Mouse (Mus musculus) liver, embryonic 14.5 days (tissue): ENCODE results near the gene Slc46a2. TPM values are rescaled to one million over a fixed set of nuclear protein-coding genes. Genes with fewer than 3 reads are reported as not detected.

Source experiments
- ATAC-seq: fragments of 200-750 bp; cut with Nextera tagmentation; 2 replicates; pipeline ENCODE4 v1.8.0; 2017; ENCODE audit warnings: moderate number of reproducible peaks, mild to moderate bottlenecking, moderate library complexity; ENCODE audit not compliant: insufficient read depth
- DNase-seq, 3 experiments: peaks; one replicate each; pipeline ENCODE4 v3.0.0-alpha.2; 2012 to 2013; ENCODE audit warnings: low read depth in 3 of 3, low spot score in 3 of 3
- H3K27ac ChIP-seq: fragments of 300-500 bp; sonication (generic); 2 replicates; pipeline ENCODE4 v1.5.1; 2014; ENCODE audit warnings: moderate library complexity, mild to moderate bottlenecking, control low read depth, inconsistent platforms
- H3K27me3 ChIP-seq: fragments of 300-500 bp; sonication (generic); 2 replicates; pipeline ENCODE4 v1.6.1; 2014; ENCODE audit warnings: mild to moderate bottlenecking, low read length, moderate library complexity; ENCODE audit not compliant: control insufficient read depth, insufficient read depth
- H3K36me3 ChIP-seq: fragments of 300-500 bp; sonication (generic); replicated peaks from 2 replicates; pipeline ENCODE4 v1.6.1; 2014; ENCODE audit warnings: low read depth; ENCODE audit not compliant: control insufficient read depth, insufficient read depth
- H3K4me1 ChIP-seq, 2 experiments: fragments of 200-500 bp in 1 of 2; fragments of 300-500 bp in 1 of 2; sonication (generic) in 1 of 2; replicated peaks; 2 replicates each; pipeline ENCODE4 v1.6.1; 2012 to 2014; ENCODE audit warnings: antibody characterized with exemption in 1 of 2, inconsistent platforms in 1 of 2, low read length in 1 of 2; ENCODE audit not compliant: control insufficient read depth in 2 of 2, insufficient read depth in 2 of 2
- H3K4me2 ChIP-seq: fragments of 300-500 bp; sonication (generic); 2 replicates; pipeline ENCODE4 v1.6.1; 2014; ENCODE audit warnings: low read depth, mild to moderate bottlenecking, control low read depth, moderate library complexity
- H3K4me3 ChIP-seq, 2 experiments: fragments of 200-500 bp in 1 of 2; fragments of 300-500 bp in 1 of 2; sonication (generic) in 1 of 2; 2 replicates each; pipeline ENCODE4 v1.5.1; 2012 to 2014; ENCODE audit warnings: low read depth in 2 of 2, low read length in 2 of 2, mild to moderate bottlenecking in 2 of 2, control low read depth in 1 of 2, inconsistent platforms in 1 of 2, moderate library complexity in 1 of 2; ENCODE audit not compliant: insufficient read depth in 1 of 2
- H3K9ac ChIP-seq: fragments of 300-500 bp; sonication (generic); replicated peaks from 2 replicates; pipeline ENCODE4 v1.6.1; 2014; ENCODE audit warnings: mild to moderate bottlenecking, control low read depth, moderate library complexity
- H3K9me3 ChIP-seq: fragments of 300-500 bp; sonication (generic); 2 replicates; pipeline ENCODE4 v1.6.1; 2016; ENCODE audit warnings: low read length, mixed read lengths; ENCODE audit not compliant: control insufficient read depth
- CTCF ChIP-seq: IDR thresholded peaks from 2 replicates; pipeline ENCODE4 v1.5.1; 2016; ENCODE audit warnings: antibody characterized with exemption, low read depth, control low read depth
- EP300 ChIP-seq: IDR thresholded peaks from 2 replicates; pipeline ENCODE4 v1.6.1; 2016; ENCODE audit warnings: antibody characterized with exemption, low read depth
- WGBS: fragments of 180-500 bp; shearing (Covaris S2); extraction: QIAGEN DNeasy Blood & Tissue Kit; methylation state at CpG from one replicate; pipeline ENCODE4 v1.1.7; 2014; ENCODE audit not compliant: insufficient replicate concordance; 5-methylcytosine and 5-hydroxymethylcytosine counted together
- polyA plus RNA-seq, 2 experiments: library from polyadenylated mRNA; depleted of rRNA in 1 of 2; stranded (reverse) in 1 of 2; unstranded in 1 of 2; fragments of >200 nt; fragmentation: Nextera tagmentation in 1 of 2; extraction: Ambion mirVana in 1 of 2; gene quantifications; 2 replicates each; pipeline versions ENCODE4 v1.2.1 to v1.2.3; 2012 to 2014

The Slc46a2 gene
- polyA plus RNA-seq, 2 experiments, result not detected

DNA sequence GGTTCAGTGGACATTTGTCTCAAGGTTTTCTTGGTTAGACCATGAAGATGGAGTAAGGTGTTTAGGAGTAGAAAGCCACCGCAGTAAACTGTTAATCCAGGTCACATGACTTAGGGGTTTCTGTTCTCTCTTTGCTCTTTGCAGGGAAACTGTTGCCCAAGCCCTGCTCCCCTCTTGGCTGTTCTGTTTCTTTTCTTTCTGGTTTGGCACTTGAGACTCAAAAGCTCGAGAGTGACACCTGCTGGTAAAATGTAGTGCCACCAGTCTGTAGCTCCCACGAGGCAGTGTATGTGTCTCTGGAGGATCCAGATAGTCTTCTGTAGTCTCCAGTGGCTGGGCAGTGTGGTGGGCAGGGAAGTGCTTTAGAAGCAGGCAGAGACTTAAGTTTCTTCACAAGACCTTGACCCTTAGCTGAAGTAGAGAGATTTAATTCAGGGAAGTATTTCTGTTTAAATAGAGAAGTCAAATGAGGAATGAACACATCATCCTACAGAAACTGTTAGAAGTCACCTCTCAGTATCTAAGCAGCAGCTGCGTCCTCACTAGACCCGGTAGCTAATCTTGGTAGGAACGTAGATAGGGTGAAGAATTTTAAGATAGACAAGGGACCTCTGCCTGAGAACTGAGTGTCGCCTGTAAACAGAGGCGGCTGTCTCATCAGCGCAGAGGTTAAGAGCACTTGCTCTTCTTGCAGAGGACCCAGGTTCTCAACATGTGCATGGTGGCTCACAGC is 43.8 kb downstream of the Slc46a2 start:
- Histone ChIP-seq H3K9ac (no peak overlapping the region), H3K27ac (no peak overlapping the region)
- DNase-seq, result peak; percentile 54 to 62 (median 57)

GRCm38 (mm10) chr4:59870433-59870832 is 44.4 kb downstream of the Slc46a2 start:
- H3K4me2 ChIP-seq, result no peak overlapping the region
- 73% methylated on average over 6 of the region's 6 CpGs for WGBS
- no peak for ATAC-seq

More for the DNA sequence above, 43.8 kb downstream of the Slc46a2 start:
- ATAC-seq, result peak; percentile 41; the same call in 1 of the 2 replicates
- no peak overlapping the region for H3K4me2 ChIP-seq
- peaks cover 0 to 3% of the 10 kb centered on the region in 2 experiments; a peak in 2 of 4 replicates for H3K4me1 ChIP-seq
- WGBS, result 38% methylated on average over 9 of the region's 9 CpGs
- no peaks in the 10 kb centered on the region for H3K36me3 ChIP-seq
- no peaks in the 10 kb centered on the region for H3K9me3 ChIP-seq
- H3K27me3 ChIP-seq, result no peaks in the 10 kb centered on the region
- no peak for TF ChIP-seq EP300
- TF ChIP-seq CTCF, result peak; percentile 86
- no peak overlapping the region for H3K4me3 ChIP-seq

GRCm38 (mm10) chr4:59869488-59870057 is 45.3 kb downstream of the Slc46a2 start:
- Histone ChIP-seq H3K27me3 (no peaks in the 10 kb centered on the region), H3K9me3 (no peaks in the 10 kb centered on the region), H3K36me3 (no peaks in the 10 kb centered on the region), H3K4me1 (peaks cover 0 to 6% of the 10 kb centered on the region in 2 experiments; a peak in 2 of 4 replicates), H3K4me2 (no peak overlapping the region), H3K27ac (no peak overlapping the region), H3K4me3 (no peak overlapping the region), H3K9ac (no peak overlapping the region)
- TF ChIP-seq CTCF, result no peak
- TF ChIP-seq EP300, result no peak
- DNase-seq (no peak), ATAC-seq (no peak)
- WGBS, result 67% methylated on average over 6 of the region's 6 CpGs

More at GRCm38 (mm10) chr4:59870433-59870832, 44.4 kb downstream of the Slc46a2 start:
- TF ChIP-seq CTCF, result no peak
- no peak for TF ChIP-seq EP300
- no peak for DNase-seq
- Histone ChIP-seq H3K27ac (no peak overlapping the region), H3K9me3 (no peaks in the 10 kb centered on the region), H3K27me3 (no peaks in the 10 kb centered on the region), H3K36me3 (no peaks in the 10 kb centered on the region), H3K9ac (no peak overlapping the region), H3K4me1 (peaks cover 0 to 3% of the 10 kb centered on the region in 2 experiments; a peak in 2 of 4 replicates), H3K4me3 (no peak overlapping the region)

DNA sequence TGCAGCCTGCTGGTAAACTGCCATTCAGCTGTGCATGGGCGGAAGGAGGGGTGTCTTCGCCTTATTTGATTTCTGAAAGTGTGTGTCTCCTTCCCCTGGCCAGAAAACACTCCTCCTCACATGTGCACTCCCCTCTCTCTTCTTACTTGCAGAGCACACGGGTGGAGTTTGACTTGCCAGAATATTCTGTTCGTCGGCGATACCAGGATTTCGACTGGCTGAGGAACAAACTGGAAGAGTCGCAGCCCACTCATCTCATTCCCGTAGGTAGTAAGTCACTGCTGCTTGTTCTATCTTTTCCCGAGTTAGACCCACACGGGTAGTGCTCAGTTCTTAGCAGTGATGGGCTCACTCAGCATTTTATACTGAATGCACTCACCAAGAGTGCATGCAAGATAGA is 46.8 kb downstream of the Slc46a2 start:
- H3K27ac ChIP-seq, result no peak overlapping the region
- no peak overlapping the region for H3K4me2 ChIP-seq
- H3K9me3 ChIP-seq, result no peaks in the 10 kb centered on the region
- TF ChIP-seq EP300 (no peak), CTCF (no peak)
- H3K4me1 ChIP-seq, result peaks cover 0 to 8% of the 10 kb centered on the region in 2 experiments; a peak in 2 of 4 replicates
- DNase-seq (no peak), ATAC-seq (no peak)
- no peak overlapping the region for H3K4me3 ChIP-seq
- no peak overlapping the region for H3K9ac ChIP-seq
- WGBS, result 78% methylated on average over 11 of the region's 11 CpGs
- H3K27me3 ChIP-seq, result no peaks in the 10 kb centered on the region
- H3K36me3 ChIP-seq, result no peaks in the 10 kb centered on the region

- peak overlapping the region; percentile 21; the same call in 1 of the 2 replicates for H3K9ac ChIP-seq
- TF ChIP-seq CTCF (no peak), EP300 (peak; percentile 55)
- ATAC-seq (peak; percentile 77), DNase-seq (peak; percentile 31 to 43 (median 40))
- H3K4me2 ChIP-seq, result peak overlapping the region; percentile 21
- no peaks in the 10 kb centered on the region for H3K27me3 ChIP-seq
- H3K4me1 ChIP-seq, result peaks cover 0 to 8% of the 10 kb centered on the region in 2 experiments; a peak in 2 of 4 replicates
- no peak overlapping the region for H3K27ac ChIP-seq
- H3K36me3 ChIP-seq, result no peaks in the 10 kb centered on the region
- 6% methylated on average over 6 of the region's 6 CpGs for WGBS
- no peak overlapping the region for H3K4me3 ChIP-seq
- H3K9me3 ChIP-seq, result no peaks in the 10 kb centered on the region
These were observed 51.0 kb downstream of the Slc46a2 start for GRCm38 (mm10) chr4:59863869-59864268.
